8 mouse cellular contexts compared by ENCODE assay signal in genomic region chr12:85598053-85598452, GRCm38 (mm10). TPM values are rescaled to one million over a fixed set of nuclear protein-coding genes. Genes with fewer than 3 reads are reported as not detected.
DNase-seq lines count a peak whose midpoint lies in the region; ATAC-seq lines count a peak whose summit lies in the region.

No protein-coding gene starts in this region.

- H3K4me1 ChIP-seq in heart, embryonic 13.5 days: peaks cover 41% of the 10 kb centered on the region
- peaks cover 13% of the 10 kb centered on the region for H3K4me1 ChIP-seq in embryonic facial prominence, embryonic 14.5 days (ENCODE audit: control insufficient read depth, insufficient read depth, low read length)
- H3K4me1 ChIP-seq in intestine, embryonic 16.5 days (ENCODE audit: control insufficient read depth, insufficient read depth, low read length): peaks cover 32% of the 10 kb centered on the region

- peaks cover 6% of the 10 kb centered on the region; the same call in 1 of the 2 replicates for H3K27me3 ChIP-seq in heart, embryonic 13.5 days (replicated peaks)
- H3K27me3 ChIP-seq in embryonic facial prominence, embryonic 14.5 days (replicated peaks; ENCODE audit: control insufficient read depth, insufficient read depth, low read length): no peaks in the 10 kb centered on the region
- no peaks in the 10 kb centered on the region for H3K27me3 ChIP-seq in intestine, embryonic 16.5 days (replicated peaks; ENCODE audit: control insufficient read depth, insufficient read depth, low read length)

- no peaks in the 10 kb centered on the region for H3K36me3 ChIP-seq in heart, embryonic 13.5 days
- H3K36me3 ChIP-seq in embryonic facial prominence, embryonic 14.5 days (ENCODE audit: control insufficient read depth, insufficient read depth, low read length): no peaks in the 10 kb centered on the region
- no peaks in the 10 kb centered on the region for H3K36me3 ChIP-seq in intestine, embryonic 16.5 days (ENCODE audit: control insufficient read depth, insufficient read depth, low read length)

- H3K27ac ChIP-seq in heart, embryonic 13.5 days (replicated peaks): peak overlapping the region; percentile 90
- H3K27ac ChIP-seq in embryonic facial prominence, embryonic 14.5 days (replicated peaks; ENCODE audit: low read depth, low read length): no peak overlapping the region
- H3K27ac ChIP-seq in intestine, embryonic 16.5 days (ENCODE audit: low read length): peak overlapping the region; percentile 85; the same call in 1 of the 2 replicates

- 60% methylated on average over 11 of the region's 11 CpGs for WGBS in heart, embryonic 13.5 days
- WGBS in embryonic facial prominence, embryonic 14.5 days: 46% methylated on average over 11 of the region's 11 CpGs
- WGBS in intestine, embryonic 16.5 days: 41% methylated on average over 11 of the region's 11 CpGs

- no peak for ATAC-seq in heart, embryonic 13.5 days (ENCODE audit: extremely low read depth, insufficient number of reproducible peaks, low FRiP score, low TSS enrichment)
- no peak for ATAC-seq in embryonic facial prominence, embryonic 14.5 days (ENCODE audit: low read depth)
- ATAC-seq in intestine, embryonic 16.5 days: peak; percentile 21
- ATAC-seq in monocyte, adult 5-6 weeks (replicated peaks; ENCODE audit: insufficient number of reproducible peaks, low FRiP score, low TSS enrichment, poor library complexity, severe bottlenecking): peak; percentile 54

- DNase-seq in heart, adult 8-10 months (ENCODE audit: low spot score): no peak
- no peak for DNase-seq in embryonic facial prominence, embryonic 14.5 days (ENCODE audit: low spot score)
- DNase-seq in left cerebral cortex, adult 11 months (ENCODE audit: low spot score): no peak
- DNase-seq in cerebellum, adult 11-12 months: no peak
- no peak for DNase-seq in adrenal gland, adult 18-20 months (ENCODE audit: low spot score in 2 of 2)

- peak overlapping the region; percentile 91 for H3K4me3 ChIP-seq in heart, embryonic 13.5 days
- H3K4me3 ChIP-seq in embryonic facial prominence, embryonic 14.5 days (ENCODE audit: low read depth, low read length): peak overlapping the region; percentile 85
- H3K4me3 ChIP-seq in intestine, embryonic 16.5 days (ENCODE audit: low read length): peak overlapping the region; percentile 76

- no peaks in the 10 kb centered on the region for H3K9me3 ChIP-seq in heart, embryonic 13.5 days
- H3K9me3 ChIP-seq in embryonic facial prominence, embryonic 14.5 days (ENCODE audit: control insufficient read depth, low read length): no peaks in the 10 kb centered on the region
- no peaks in the 10 kb centered on the region for H3K9me3 ChIP-seq in intestine, embryonic 16.5 days (ENCODE audit: control insufficient read depth, low read length)

- peak overlapping the region; percentile 87 for H3K4me2 ChIP-seq in heart, embryonic 13.5 days
- peak overlapping the region; percentile 81 for H3K4me2 ChIP-seq in embryonic facial prominence, embryonic 14.5 days (ENCODE audit: low read depth, low read length)
- peak overlapping the region; percentile 89 for H3K4me2 ChIP-seq in intestine, embryonic 16.5 days (ENCODE audit: low read depth, low read length)

- H3K9ac ChIP-seq in heart, embryonic 13.5 days: peak overlapping the region; percentile 96
- no peak overlapping the region; the same call in 1 of the 2 replicates for H3K9ac ChIP-seq in embryonic facial prominence, embryonic 14.5 days (ENCODE audit: low read depth, low read length)
- H3K9ac ChIP-seq in intestine, embryonic 16.5 days (ENCODE audit: low read depth, low read length): peak overlapping the region; percentile 88

RNA-seq across cellular contexts. Expression of gene Jdp2, which starts 0.8 kb away (rescaled TPM):
- 0.20 and 0.47 TPM in 2 replicates for polyA plus RNA-seq in heart, embryonic 13.5 days (2015; fragmentation: Nextera tagmentation; extraction: Ambion mirVana)
- total RNA-seq in heart, adult 8-10 months (2022): 1 to 10 TPM; 6.5 to 9.2 (median 7.9) TPM
- polyA plus RNA-seq in embryonic facial prominence, embryonic 14.5 days (2014; fragmentation: Nextera tagmentation; extraction: Ambion mirVana): 1.7 and 2.4 TPM in 2 replicates
- polyA plus RNA-seq in intestine, embryonic 16.5 days (2015; fragmentation: Nextera tagmentation; extraction: Ambion mirVana): 0.26 and 0.27 TPM in 2 replicates
- total RNA-seq in monocyte, adult 5-6 weeks (2017): 28.2 to 43.6 TPM (median 32.9 TPM) in 3 replicates
- total RNA-seq in adrenal gland, adult 18-20 months (2021): 10 to 100 TPM; 18.4 to 23.4 TPM

Comparison
In these comparisons a context has a peak if more than half of its experiments do, and no peak if none do; other contexts are left out.
1. ATAC-seq: peak in intestine, embryonic 16.5 days (single experiment) and monocyte, adult 5-6 weeks (single experiment); none in heart, embryonic 13.5 days (single experiment) and embryonic facial prominence, embryonic 14.5 days (single experiment).
2. Peak in every context shown above with its lines, with median percentiles within 50 percentile points of each other: H3K4me2 ChIP-seq and H3K4me3 ChIP-seq.